Mouse (Mus musculus) ES-Bruce4 (cell line): ENCODE measurements around the gene N4bp2l1. TPM values are rescaled to one million over a fixed set of nuclear protein-coding genes. Genes with fewer than 3 reads are reported as not detected.

Source experiments
- H3K27ac ChIP-seq: 2 replicates; pipeline ENCODE4 v1.5.1; 2012; ENCODE audit warnings: low read length, inconsistent platforms; ENCODE audit not compliant: insufficient read depth
- H3K27me3 ChIP-seq: 2 replicates; pipeline ENCODE4 v1.6.1; 2012; ENCODE audit warnings: mild to moderate bottlenecking, low read length, inconsistent platforms; ENCODE audit not compliant: control insufficient read depth, poor library complexity, insufficient read depth, severe bottlenecking
- H3K36me3 ChIP-seq: 2 replicates; pipeline ENCODE4 v1.6.1; 2012; ENCODE audit warnings: inconsistent platforms, mild to moderate bottlenecking, low read length, moderate library complexity; ENCODE audit not compliant: control insufficient read depth, poor library complexity, insufficient read depth, severe bottlenecking
- H3K4me1 ChIP-seq: one replicate; pipeline ENCODE4 v1.8.1; 2011; ENCODE audit warnings: low read length; ENCODE audit not compliant: control insufficient read depth, insufficient read depth
- H3K4me3 ChIP-seq: 2 replicates; pipeline ENCODE4 v1.5.1; 2011; ENCODE audit warnings: low read depth, mild to moderate bottlenecking, low read length
- H3K9ac ChIP-seq: 2 replicates; pipeline ENCODE4 v1.6.1; 2012; ENCODE audit warnings: low read depth, mild to moderate bottlenecking, inconsistent platforms; ENCODE audit not compliant: poor library complexity, severe bottlenecking
- H3K9me3 ChIP-seq: replicated peaks from 2 replicates; pipeline ENCODE4 v1.6.1; 2012; ENCODE audit warnings: mild to moderate bottlenecking, low read length, inconsistent platforms; ENCODE audit not compliant: control insufficient read depth, poor library complexity, insufficient read depth, severe bottlenecking
- CTCF ChIP-seq: IDR thresholded peaks from one replicate; pipeline ENCODE4 v1.8.1; 2011; ENCODE audit warnings: low read depth, low read length
- EP300 ChIP-seq: IDR thresholded peaks from 2 replicates; pipeline ENCODE4 v1.6.1; 2011; ENCODE audit warnings: low read depth, low read length; ENCODE audit not compliant: insufficient read depth
- POLR2A ChIP-seq: IDR thresholded peaks from one replicate; pipeline ENCODE4 v1.8.1; 2011; ENCODE audit warnings: low read length; ENCODE audit not compliant: insufficient read depth
- polyA plus RNA-seq: library from polyadenylated mRNA; stranded (reverse); fragments of >200 nt; gene quantifications from 2 replicates; pipeline ENCODE4 v1.2.4, GENCODE M21; 2011; ENCODE audit warnings: low read depth; ENCODE audit not compliant: missing spikeins, insufficient read depth, insufficient read length

The N4bp2l1 gene
- polyA plus RNA-seq, 1 experiment = 8.2 TPM

GRCm38 (mm10) chr5:150616216-150616615, 19.2 kb upstream of the N4bp2l1 start:
- no peak overlapping the region for H3K27ac ChIP-seq
- no peaks in the 10 kb centered on the region for H3K36me3 ChIP-seq
- H3K9me3 ChIP-seq = no peaks in the 10 kb centered on the region
- H3K4me1 ChIP-seq = no peaks in the 10 kb centered on the region
- H3K4me3 ChIP-seq = no peak overlapping the region
- no peak overlapping the region for H3K9ac ChIP-seq
- TF ChIP-seq EP300 = no peak
- no peak for TF ChIP-seq CTCF
- TF ChIP-seq POLR2A = no peak
- H3K27me3 ChIP-seq = no peaks in the 10 kb centered on the region

GRCm38 (mm10) chr5:150614054-150614453, 17.1 kb upstream of the N4bp2l1 start:
- no peak overlapping the region for H3K4me3 ChIP-seq
- no peaks in the 10 kb centered on the region for H3K36me3 ChIP-seq
- no peak overlapping the region for H3K27ac ChIP-seq
- no peaks in the 10 kb centered on the region for H3K4me1 ChIP-seq
- TF ChIP-seq POLR2A (no peak), EP300 (no peak), CTCF (no peak)
- no peaks in the 10 kb centered on the region for H3K9me3 ChIP-seq
- no peak overlapping the region for H3K9ac ChIP-seq
- H3K27me3 ChIP-seq = no peaks in the 10 kb centered on the region

GRCm38 (mm10) chr5:150611697-150612096, 14.7 kb upstream of the N4bp2l1 start:
- Histone ChIP-seq H3K27ac (no peak overlapping the region), H3K4me3 (no peak overlapping the region), H3K4me1 (no peaks in the 10 kb centered on the region), H3K9ac (no peak overlapping the region), H3K27me3 (no peaks in the 10 kb centered on the region), H3K36me3 (no peaks in the 10 kb centered on the region), H3K9me3 (no peaks in the 10 kb centered on the region)
- TF ChIP-seq POLR2A = no peak
- no peak for TF ChIP-seq CTCF
- TF ChIP-seq EP300 = no peak

- TF ChIP-seq EP300 (no peak), CTCF (no peak), POLR2A (no peak)
- Histone ChIP-seq H3K4me3 (no peak overlapping the region), H3K9ac (no peak overlapping the region), H3K27ac (no peak overlapping the region), H3K9me3 (no peaks in the 10 kb centered on the region), H3K27me3 (no peaks in the 10 kb centered on the region), H3K36me3 (no peaks in the 10 kb centered on the region), H3K4me1 (no peaks in the 10 kb centered on the region)
These were observed 14.1 kb upstream of the N4bp2l1 start for GRCm38 (mm10) chr5:150611136-150611535.

- TF ChIP-seq CTCF (no peak), EP300 (no peak), POLR2A (no peak)
- no peak overlapping the region for H3K4me3 ChIP-seq
- H3K9me3 ChIP-seq = no peaks in the 10 kb centered on the region
- H3K27me3 ChIP-seq = no peaks in the 10 kb centered on the region
- H3K27ac ChIP-seq = no peak overlapping the region
- no peaks in the 10 kb centered on the region for H3K4me1 ChIP-seq
- H3K36me3 ChIP-seq = no peaks in the 10 kb centered on the region
- H3K9ac ChIP-seq = no peak overlapping the region
These were observed 10.6 kb upstream of the N4bp2l1 start for GRCm38 (mm10) chr5:150607631-150608030.

GRCm38 (mm10) chr5:150606131-150606530, 9.1 kb upstream of the N4bp2l1 start:
- H3K4me3 ChIP-seq = no peak overlapping the region
- H3K27me3 ChIP-seq = no peaks in the 10 kb centered on the region
- H3K9ac ChIP-seq = no peak overlapping the region
- H3K36me3 ChIP-seq = no peaks in the 10 kb centered on the region
- H3K9me3 ChIP-seq = no peaks in the 10 kb centered on the region
- no peak overlapping the region for H3K27ac ChIP-seq
- no peaks in the 10 kb centered on the region for H3K4me1 ChIP-seq
- TF ChIP-seq CTCF (no peak), EP300 (no peak), POLR2A (no peak)
